Mouse (Mus musculus): Measurements from ENCODE around the gene Bckdhb.
A peak's percentile ranks its signal among the peaks of the same experiment; 100 is the strongest.
"Not testable (repeated sequence)": the region's sequence is repeated elsewhere in the genome, so short reads cannot be mapped to it uniquely, and the experiment has no call there.

Gene Bckdhb

GRCm38 (mm10) chr9:83924878-83925687 lies at the start of gene Bckdhb:
Gene Bckdhb (plus strand): TSS chr9:83925145.
- DNase-seq (ENCODE audit: low spot score in 2 of 2): peak; percentile 94 to 98

- no peak for DNase-seq (ENCODE audit: low spot score in 2 of 2)
Observed at GRCm38 (mm10) chr9:83882191-83882590, 42.8 kb upstream of the Bckdhb start.

GRCm38 (mm10) chr9:83886149-83886548 lies 38.8 kb upstream of the Bckdhb start:
- DNase-seq (ENCODE audit: low spot score in 2 of 2): no peak

GRCm38 (mm10) chr9:83888214-83888613 lies 36.7 kb upstream of the Bckdhb start:
- DNase-seq (ENCODE audit: low spot score in 2 of 2): no peak

GRCm38 (mm10) chr9:83893073-83893472 lies 31.9 kb upstream of the Bckdhb start:
- DNase-seq (ENCODE audit: low spot score in 2 of 2): no peak

GRCm38 (mm10) chr9:83893767-83894330 lies 31.1 kb upstream of the Bckdhb start:
- no peak for DNase-seq (ENCODE audit: low spot score in 2 of 2)

GRCm38 (mm10) chr9:83902086-83902485 lies 22.9 kb upstream of the Bckdhb start:
- DNase-seq (ENCODE audit: low spot score in 2 of 2): no peak

GRCm38 (mm10) chr9:83905820-83906219 lies 19.1 kb upstream of the Bckdhb start:
- DNase-seq (ENCODE audit: low spot score in 2 of 2): no peak

GRCm38 (mm10) chr9:83907017-83907416 lies 17.9 kb upstream of the Bckdhb start:
- DNase-seq (ENCODE audit: low spot score in 2 of 2): no peak

GRCm38 (mm10) chr9:83909836-83910235 lies 15.1 kb upstream of the Bckdhb start:
- DNase-seq (ENCODE audit: low spot score in 2 of 2): no peak

- no peak for DNase-seq (ENCODE audit: low spot score in 2 of 2)
Observed at GRCm38 (mm10) chr9:83910926-83911325, 14.0 kb upstream of the Bckdhb start.

GRCm38 (mm10) chr9:83922076-83922475 lies 2.9 kb upstream of the Bckdhb start:
- no peak for DNase-seq (ENCODE audit: low spot score in 2 of 2)

GRCm38 (mm10) chr9:83924356-83924755 lies 589 bp upstream of the Bckdhb start:
- no peak for DNase-seq (ENCODE audit: low spot score in 2 of 2)

GRCm38 (mm10) chr9:83925688-83926041 lies 720 bp downstream of the Bckdhb start:
- no peak for DNase-seq (ENCODE audit: low spot score in 2 of 2)

- DNase-seq (ENCODE audit: low spot score in 2 of 2): no peak
Observed at GRCm38 (mm10) chr9:83926302-83926701, 1.4 kb downstream of the Bckdhb start.

- DNase-seq (ENCODE audit: low spot score in 2 of 2): not testable (repeated sequence)
Observed at GRCm38 (mm10) chr9:83939501-83939900, 14.6 kb downstream of the Bckdhb start.

GRCm38 (mm10) chr9:83940016-83940415 lies 15.1 kb downstream of the Bckdhb start:
- DNase-seq (ENCODE audit: low spot score in 2 of 2): no peak

- no peak for DNase-seq (ENCODE audit: low spot score in 2 of 2)
Observed at GRCm38 (mm10) chr9:83940537-83941363, 15.8 kb downstream of the Bckdhb start.

- DNase-seq (ENCODE audit: low spot score in 2 of 2): no peak
Observed at GRCm38 (mm10) chr9:83951336-83951735, 26.4 kb downstream of the Bckdhb start.

GRCm38 (mm10) chr9:83956632-83957314 lies 31.8 kb downstream of the Bckdhb start:
- peak; percentile 78 to 79 for DNase-seq (ENCODE audit: low spot score in 2 of 2)

- DNase-seq (ENCODE audit: low spot score in 2 of 2): peak; percentile 49 to 53
Observed at GRCm38 (mm10) chr9:83962098-83963086, 37.4 kb downstream of the Bckdhb start.
